Mouse (Mus musculus) small intestine, adult 2 months (tissue): ENCODE results near the gene Adam19. TPM values are rescaled to one million over a fixed set of nuclear protein-coding genes. Genes with fewer than 3 reads are reported as not detected.

Experiments
- H3K27ac ChIP-seq: fragments of 200-500 bp; 2 replicates; pipeline ENCODE4 v1.5.1; 2012; ENCODE audit warnings: low read depth, low read length, control low read depth, inconsistent platforms; ENCODE audit not compliant: insufficient read depth
- H3K27me3 ChIP-seq: fragments of 200-500 bp; 2 replicates; pipeline ENCODE4 v1.6.1; 2012; ENCODE audit warnings: mild to moderate bottlenecking, moderate library complexity, low read length, inconsistent platforms; ENCODE audit not compliant: control insufficient read depth, insufficient read depth
- H3K36me3 ChIP-seq: fragments of 200-500 bp; 2 replicates; pipeline ENCODE4 v1.6.1; 2012; ENCODE audit warnings: mild to moderate bottlenecking, low read length, control low read depth, inconsistent platforms; ENCODE audit not compliant: control insufficient read depth, insufficient read depth
- H3K4me1 ChIP-seq: fragments of 200-500 bp; 2 replicates; pipeline ENCODE4 v1.6.1; 2012; ENCODE audit warnings: low read length, inconsistent platforms, mixed read lengths; ENCODE audit not compliant: control insufficient read depth, insufficient read depth, insufficient read length
- H3K4me3 ChIP-seq: fragments of 200-500 bp; 2 replicates; pipeline ENCODE4 v1.5.1; 2012; ENCODE audit warnings: low read depth, mild to moderate bottlenecking, control low read depth, inconsistent platforms, low read length, moderate library complexity
- CTCF ChIP-seq: fragments of 200-500 bp; IDR thresholded peaks from 2 replicates; pipeline ENCODE4 v1.5.1; 2012; ENCODE audit warnings: low read depth, mild to moderate bottlenecking, control low read depth, inconsistent platforms, low read length, moderate library complexity, mixed read lengths; ENCODE audit not compliant: insufficient replicate concordance, insufficient read length; ENCODE audit errors: extremely low read depth
- POLR2A ChIP-seq: fragments of 200-500 bp; IDR thresholded peaks from 2 replicates; pipeline ENCODE4 v1.6.1; 2012; ENCODE audit warnings: low read depth, mild to moderate bottlenecking, control low read depth, inconsistent platforms, low read length, moderate library complexity
- WGBS: fragments of 180-500 bp; shearing (Covaris S2); methylation state at CpG from one replicate; pipeline ENCODE4 v1.1.7; 2018; 5-methylcytosine and 5-hydroxymethylcytosine counted together
- polyA plus RNA-seq: library from polyadenylated mRNA; depleted of rRNA; stranded (reverse); fragments of >200 nt; gene quantifications from 2 replicates; pipeline ENCODE4 v1.2.3, GENCODE M21; 2012

The Adam19 gene
- polyA plus RNA-seq, 1 experiment, result 6.8 TPM

DNA sequence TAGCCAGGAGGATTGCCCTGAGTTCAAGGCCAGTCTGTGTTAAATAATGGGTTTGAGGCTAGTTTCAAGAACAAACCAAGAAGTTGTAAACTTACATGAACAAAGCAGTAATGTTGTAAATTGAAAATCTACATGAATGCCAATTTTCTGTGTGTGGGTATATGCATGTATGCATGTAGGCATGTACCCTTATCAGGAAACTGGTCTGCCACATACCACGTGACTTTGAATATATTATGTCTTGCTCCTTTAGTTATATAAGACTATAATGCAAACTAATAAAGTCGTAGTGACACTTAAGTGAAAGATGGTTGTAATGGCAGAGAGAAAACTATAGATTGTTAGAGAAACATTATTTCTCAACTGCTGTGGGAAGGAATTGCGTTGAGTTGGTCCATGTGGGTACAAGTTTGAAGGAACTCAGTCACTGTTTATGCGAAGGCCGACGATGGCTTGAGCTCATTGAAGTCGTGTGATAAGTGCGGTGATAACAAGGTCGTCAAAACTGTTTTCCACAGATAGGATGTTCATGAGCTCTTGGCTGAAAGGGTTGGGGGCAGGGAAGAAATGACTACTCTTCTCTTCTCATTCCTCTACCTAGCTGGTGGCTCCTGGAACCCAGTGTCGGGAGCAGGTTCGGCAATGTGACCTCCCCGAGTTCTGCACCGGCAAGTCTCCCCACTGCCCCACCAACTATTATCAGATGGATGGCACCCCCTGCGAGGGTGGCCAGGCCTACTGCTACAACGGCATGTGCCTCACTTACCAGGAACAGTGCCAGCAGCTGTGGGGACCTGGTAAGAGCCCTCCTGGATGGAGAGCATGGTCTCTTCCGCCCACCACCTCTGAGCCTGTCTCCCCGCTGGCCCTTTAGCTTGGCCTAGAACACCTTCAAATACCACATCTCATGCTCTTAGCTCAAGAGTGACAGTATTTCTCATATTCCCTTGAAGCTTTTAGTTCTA, 75.5 kb downstream of the Adam19 start:
- Histone ChIP-seq H3K27me3 (no peaks in the 10 kb centered on the region), H3K27ac (no peak overlapping the region), H3K4me1 (no peaks in the 10 kb centered on the region; the same call in none of the 2 replicates), H3K36me3 (peaks cover 4% of the 10 kb centered on the region), H3K4me3 (no peak overlapping the region)
- TF ChIP-seq POLR2A (no peak), CTCF (no peak)
- WGBS, result 82% methylated on average over 17 of the region's 17 CpGs

DNA sequence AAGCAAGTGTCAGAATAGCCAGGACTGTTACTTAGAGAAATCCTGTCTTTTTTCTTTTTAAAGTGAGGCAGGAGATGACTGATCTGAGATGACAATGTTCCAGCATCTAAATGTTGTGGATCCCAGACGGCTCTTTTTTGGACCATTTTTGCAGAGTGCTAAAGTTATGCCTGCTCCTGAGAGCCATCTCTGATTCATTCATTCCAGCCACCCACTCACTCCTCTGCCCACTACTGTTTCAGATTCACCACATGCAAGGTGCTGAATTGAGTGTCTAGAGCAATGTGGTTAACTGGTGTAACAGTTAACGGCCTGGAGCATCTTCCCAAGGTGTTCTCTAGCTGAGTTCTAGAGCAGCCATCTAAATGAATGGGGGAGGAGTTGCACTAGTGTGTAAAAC, 79.1 kb downstream of the Adam19 start:
- Histone ChIP-seq H3K4me1 (no peaks in the 10 kb centered on the region), H3K27me3 (no peaks in the 10 kb centered on the region), H3K36me3 (peaks cover 12% of the 10 kb centered on the region), H3K4me3 (no peak overlapping the region), H3K27ac (no peak overlapping the region)
- TF ChIP-seq POLR2A, result no peak
- TF ChIP-seq CTCF, result no peak
- 80% methylated on average over 2 of the region's 2 CpGs for WGBS

DNA sequence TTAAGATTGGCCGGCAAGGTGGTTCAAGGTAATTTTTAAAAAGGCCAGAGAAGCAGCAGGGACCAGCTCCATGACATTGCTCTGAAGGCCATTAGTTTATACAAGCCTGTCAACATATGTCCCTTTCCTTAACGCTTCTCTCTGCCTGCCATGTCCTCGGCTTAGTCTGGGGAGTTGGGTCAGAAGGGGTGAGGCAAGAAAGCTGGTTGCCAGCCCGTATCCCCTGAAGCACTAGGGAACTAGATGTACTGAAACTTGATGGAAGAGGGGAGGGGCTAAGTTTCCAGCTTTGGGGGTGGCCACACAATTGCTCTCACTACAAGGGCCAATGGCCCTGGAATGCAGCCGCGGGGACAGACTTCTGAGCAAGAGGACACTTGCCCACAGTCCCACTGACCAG, 87.5 kb downstream of the Adam19 start:
- no peaks in the 10 kb centered on the region for H3K4me1 ChIP-seq
- no peaks in the 10 kb centered on the region for H3K27me3 ChIP-seq
- WGBS, result 60% methylated on average over 6 of the region's 6 CpGs
- H3K4me3 ChIP-seq, result no peak overlapping the region
- H3K27ac ChIP-seq, result no peak overlapping the region
- TF ChIP-seq POLR2A, result no peak
- no peak for TF ChIP-seq CTCF
- peaks cover 26% of the 10 kb centered on the region for H3K36me3 ChIP-seq

DNA sequence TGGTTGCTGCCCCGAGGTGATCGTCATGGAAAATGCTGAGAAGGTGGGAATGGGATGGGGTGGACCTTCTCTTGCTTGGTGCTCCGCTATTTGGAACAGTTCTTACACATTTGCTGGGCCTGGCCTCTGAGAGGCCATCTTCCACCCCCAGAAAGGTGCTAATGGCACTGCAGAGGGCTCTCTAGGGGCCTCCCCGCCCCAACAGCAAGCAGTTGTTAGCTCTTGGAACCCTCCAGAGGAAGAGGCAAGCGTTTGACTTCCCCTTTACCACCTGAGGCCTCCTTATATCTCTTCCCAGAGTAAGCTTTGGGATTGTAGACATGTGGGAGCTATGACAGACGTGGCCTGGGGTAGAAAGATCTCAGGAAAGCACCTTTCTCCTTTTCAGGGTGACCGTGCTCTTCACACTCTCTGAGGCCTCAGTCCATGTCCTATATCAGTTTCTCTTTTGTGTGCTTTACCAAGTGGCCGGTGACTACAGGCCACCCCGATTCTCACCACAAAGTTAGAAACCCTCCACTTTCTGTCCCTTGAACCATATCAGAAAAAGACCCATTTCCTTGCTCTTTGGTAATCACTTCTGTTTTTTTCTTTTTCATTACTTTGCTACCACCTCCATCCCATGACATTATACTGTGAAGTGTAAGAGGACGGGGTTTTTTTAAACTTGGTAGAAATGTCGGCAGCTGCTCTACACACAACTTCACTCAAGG, 89.5 kb downstream of the Adam19 start:
- Histone ChIP-seq H3K27ac (no peak overlapping the region), H3K4me1 (no peaks in the 10 kb centered on the region), H3K36me3 (peaks cover 16% of the 10 kb centered on the region; the same call in 1 of the 2 replicates), H3K27me3 (no peaks in the 10 kb centered on the region), H3K4me3 (no peak overlapping the region)
- TF ChIP-seq CTCF (no peak), POLR2A (no peak)
- WGBS, result 76% methylated on average over 11 of the region's 11 CpGs

DNA sequence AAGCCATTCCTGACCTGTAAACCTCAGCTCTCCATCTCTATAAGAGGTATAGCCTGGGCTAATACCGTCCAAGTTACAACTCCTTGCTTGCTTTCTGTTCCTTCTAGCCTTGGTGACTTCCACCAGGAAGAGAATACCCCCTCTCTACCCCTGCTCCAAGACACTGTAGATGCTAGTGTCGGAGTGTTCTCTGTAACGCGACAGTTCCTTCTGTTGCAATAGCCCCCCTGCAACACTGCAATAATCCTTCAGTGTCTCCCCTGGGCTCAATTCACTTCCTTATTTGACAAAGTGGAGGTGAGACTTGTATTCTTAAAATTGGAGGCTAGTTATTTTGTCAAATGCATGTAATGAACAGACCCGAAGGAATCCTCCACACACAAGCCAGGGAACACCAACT, 90.8 kb downstream of the Adam19 start:
- H3K36me3 ChIP-seq, result peaks cover 14% of the 10 kb centered on the region; the same call in 1 of the 2 replicates
- no peak overlapping the region for H3K27ac ChIP-seq
- H3K4me1 ChIP-seq, result no peaks in the 10 kb centered on the region
- no peak overlapping the region for H3K4me3 ChIP-seq
- no peaks in the 10 kb centered on the region for H3K27me3 ChIP-seq
- WGBS, result 90% methylated on average over 5 of the region's 5 CpGs
- no peak for TF ChIP-seq POLR2A
- no peak for TF ChIP-seq CTCF

DNA sequence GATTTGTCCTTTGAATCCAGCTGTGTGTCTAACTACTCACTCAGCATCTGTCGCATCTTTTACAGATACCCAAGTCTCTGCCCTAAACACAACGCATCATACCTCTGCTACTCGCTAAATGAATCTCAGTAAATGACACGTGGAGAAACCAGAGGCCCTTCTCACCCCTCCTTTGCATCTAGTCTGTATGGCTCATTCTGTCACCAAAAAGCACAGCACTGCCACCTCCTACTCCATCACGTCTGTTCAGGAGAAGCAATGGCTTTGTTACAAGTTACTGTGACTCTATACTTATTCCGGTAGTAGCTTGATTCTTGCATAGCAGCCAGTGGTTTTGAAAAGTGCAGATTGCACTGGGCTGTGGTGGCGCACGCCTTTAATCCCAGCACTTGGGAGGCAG, 101.2 kb downstream of the Adam19 start:
- Histone ChIP-seq H3K4me1 (no peaks in the 10 kb centered on the region), H3K36me3 (no peaks in the 10 kb centered on the region), H3K4me3 (no peak overlapping the region), H3K27me3 (no peaks in the 10 kb centered on the region), H3K27ac (no peak overlapping the region)
- WGBS, result 85% methylated on average over 8 of the region's 8 CpGs
- TF ChIP-seq POLR2A, result no peak
- no peak for TF ChIP-seq CTCF

DNA sequence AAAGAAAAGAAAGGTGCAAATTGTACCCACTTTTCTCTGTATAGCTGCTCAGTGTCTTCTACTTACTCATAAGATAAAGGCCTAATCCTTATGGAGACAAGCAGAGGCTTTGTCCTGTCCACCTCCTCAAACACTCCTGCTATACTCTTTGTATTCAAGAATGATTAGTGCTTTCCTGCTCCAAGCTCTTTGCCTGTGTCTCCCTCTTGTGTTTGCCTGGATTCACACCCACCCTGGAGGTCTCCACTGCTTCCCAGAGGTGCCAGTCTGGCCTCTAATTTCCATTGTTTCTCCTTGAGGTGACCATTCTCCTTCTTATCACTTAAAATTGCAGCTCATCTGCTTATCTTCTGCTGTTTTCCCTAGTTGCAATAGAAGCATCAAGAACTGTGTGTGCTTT, 101.7 kb downstream of the Adam19 start:
- Histone ChIP-seq H3K4me1 (no peaks in the 10 kb centered on the region), H3K27me3 (no peaks in the 10 kb centered on the region), H3K36me3 (no peaks in the 10 kb centered on the region), H3K4me3 (no peak overlapping the region), H3K27ac (no peak overlapping the region)
- no peak for TF ChIP-seq CTCF
- TF ChIP-seq POLR2A, result no peak
